Mouse (Mus musculus) stomach, embryonic 16.5 days (tissue): ENCODE results near the gene Fus. TPM values are rescaled to one million over a fixed set of nuclear protein-coding genes. Genes with fewer than 3 reads are reported as not detected.

ENCODE experiments used
- ATAC-seq: fragments of 200-750 bp; cut with Nextera tagmentation; 2 replicates; pipeline ENCODE4 v1.8.0; 2017; ENCODE audit warnings: moderate number of reproducible peaks, moderate TSS enrichment; ENCODE audit not compliant: insufficient read depth, low FRiP score
- H3K27ac ChIP-seq: fragments of 300-500 bp; sonication (generic); 2 replicates; pipeline ENCODE4 v1.5.1; 2014; ENCODE audit warnings: low read length
- H3K27me3 ChIP-seq: fragments of 300-500 bp; sonication (generic); 2 replicates; pipeline ENCODE4 v1.6.1; 2014; ENCODE audit warnings: low read length, control low read depth, mixed read lengths; ENCODE audit not compliant: control insufficient read depth, insufficient read depth
- H3K36me3 ChIP-seq: fragments of 300-500 bp; sonication (generic); 2 replicates; pipeline ENCODE4 v1.6.1; 2014; ENCODE audit warnings: low read length; ENCODE audit not compliant: control insufficient read depth, insufficient read depth
- H3K4me1 ChIP-seq: fragments of 300-500 bp; sonication (generic); 2 replicates; pipeline ENCODE4 v1.6.1; 2014; ENCODE audit warnings: low read length, control low read depth, mixed read lengths; ENCODE audit not compliant: control insufficient read depth, insufficient read depth
- H3K4me2 ChIP-seq: fragments of 300-500 bp; sonication (generic); 2 replicates; pipeline ENCODE4 v1.6.1; 2014; ENCODE audit warnings: low read depth, low read length, mixed read lengths
- H3K4me3 ChIP-seq: fragments of 300-500 bp; sonication (generic); replicated peaks from 2 replicates; pipeline ENCODE4 v1.5.1; 2014; ENCODE audit warnings: mild to moderate bottlenecking, low read length
- H3K9ac ChIP-seq: fragments of 300-500 bp; sonication (generic); 2 replicates; pipeline ENCODE4 v1.6.1; 2014; ENCODE audit warnings: low read length
- H3K9me3 ChIP-seq: fragments of 300-500 bp; sonication (generic); replicated peaks from 2 replicates; pipeline ENCODE4 v1.6.1; 2016; ENCODE audit warnings: low read length, control low read depth; ENCODE audit not compliant: control insufficient read depth
- WGBS: fragments of 180-500 bp; shearing (Covaris S2); extraction: QIAGEN DNeasy Blood & Tissue Kit; methylation state at CpG from one replicate; pipeline ENCODE4 v1.1.7; 2014; 5-methylcytosine and 5-hydroxymethylcytosine counted together
- polyA plus RNA-seq: library from polyadenylated mRNA; unstranded; fragments of >200 nt; fragmentation: Nextera tagmentation; extraction: Ambion mirVana; gene quantifications from 2 replicates; pipeline ENCODE4 v1.2.1, GENCODE M21; 2015

Gene Fus
- polyA plus RNA-seq, 1 experiment from 2014 or later = 234 TPM

DNA sequence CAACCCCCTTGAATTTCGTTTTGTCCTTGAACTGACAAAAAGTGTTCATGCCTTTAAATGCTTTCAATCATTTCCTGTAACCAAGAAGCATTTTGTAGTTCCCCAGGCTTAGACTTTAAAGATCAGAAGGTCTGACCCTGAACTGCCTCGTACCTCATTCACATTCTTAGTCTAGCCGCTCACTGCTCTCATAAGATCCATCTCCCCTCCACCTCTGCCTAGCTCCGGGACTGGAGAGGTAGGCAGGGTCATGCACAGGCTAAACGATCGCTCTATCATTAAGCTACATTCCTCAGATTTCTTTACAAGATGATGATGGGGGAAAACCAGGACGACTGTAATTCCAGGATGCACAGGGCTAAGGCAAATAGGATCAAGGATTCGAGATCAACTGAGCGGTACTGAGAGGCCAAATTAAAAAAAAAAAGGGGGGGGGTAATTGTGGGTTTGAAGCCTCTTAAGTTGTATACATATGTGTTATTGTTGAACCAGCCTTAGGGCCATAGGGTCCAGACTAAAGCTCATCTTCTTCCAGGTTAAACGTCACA lies 812 bp upstream of the Fus start:
- peaks cover 16% of the 10 kb centered on the region for H3K4me1 ChIP-seq
- H3K4me2 ChIP-seq = peak overlapping the region; percentile 56
- peak overlapping the region; percentile 94 for H3K4me3 ChIP-seq
- peak overlapping the region; percentile 94 for H3K27ac ChIP-seq
- no peaks in the 10 kb centered on the region for H3K27me3 ChIP-seq
- no peaks in the 10 kb centered on the region for H3K9me3 ChIP-seq
- 6% methylated on average over 10 of the region's 10 CpGs for WGBS
- no peak; the same call in 1 of the 2 replicates for ATAC-seq
- H3K9ac ChIP-seq = peak overlapping the region; percentile 98
- H3K36me3 ChIP-seq = peaks cover 7% of the 10 kb centered on the region

DNA sequence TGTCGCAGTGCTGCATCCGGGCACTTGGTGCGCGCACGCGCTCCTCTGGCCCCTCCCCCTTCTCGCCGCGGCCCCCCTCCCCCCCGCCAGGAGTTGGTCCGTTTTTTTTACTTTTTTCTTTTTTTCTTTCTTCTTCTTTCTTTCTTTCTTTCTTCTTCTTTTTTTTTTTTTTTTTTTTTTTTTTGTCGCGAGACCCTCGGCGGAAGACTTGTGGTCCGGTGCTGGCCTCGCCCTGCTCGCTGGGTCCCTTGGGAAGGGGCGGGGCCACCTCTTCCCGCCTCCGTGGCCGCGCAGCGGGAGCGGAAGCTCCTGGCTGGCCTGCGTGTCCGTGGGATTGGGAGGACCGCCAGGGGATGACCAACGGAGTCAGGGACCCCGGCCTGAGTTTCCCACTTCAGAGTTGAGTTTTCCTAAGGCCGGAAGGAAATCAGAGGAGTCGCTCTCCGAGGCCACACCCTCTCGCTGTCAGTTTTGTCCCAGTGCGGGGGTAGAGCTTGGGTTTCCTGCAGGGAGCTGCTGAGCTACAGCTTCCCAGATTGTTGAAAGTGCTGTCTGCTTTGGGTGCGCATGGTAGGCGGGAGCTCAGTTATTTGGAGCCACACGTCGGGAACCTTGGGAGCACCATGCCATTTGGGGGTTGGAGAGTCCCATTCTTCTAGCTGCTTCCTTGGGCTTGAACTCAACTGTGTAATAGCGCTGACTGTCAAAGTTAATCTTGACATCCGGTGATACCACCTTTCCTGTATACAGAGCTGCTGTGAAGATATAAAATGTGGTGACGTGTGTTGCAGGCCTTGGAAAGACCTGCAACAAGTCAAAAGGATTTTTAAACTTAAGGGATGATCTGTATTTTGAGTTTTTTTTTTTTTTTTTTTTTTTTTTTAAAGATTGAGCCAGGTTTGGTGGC lies 918 bp downstream of the Fus start:
- WGBS = under 1% methylated on average over 42 of the region's 42 CpGs

DNA sequence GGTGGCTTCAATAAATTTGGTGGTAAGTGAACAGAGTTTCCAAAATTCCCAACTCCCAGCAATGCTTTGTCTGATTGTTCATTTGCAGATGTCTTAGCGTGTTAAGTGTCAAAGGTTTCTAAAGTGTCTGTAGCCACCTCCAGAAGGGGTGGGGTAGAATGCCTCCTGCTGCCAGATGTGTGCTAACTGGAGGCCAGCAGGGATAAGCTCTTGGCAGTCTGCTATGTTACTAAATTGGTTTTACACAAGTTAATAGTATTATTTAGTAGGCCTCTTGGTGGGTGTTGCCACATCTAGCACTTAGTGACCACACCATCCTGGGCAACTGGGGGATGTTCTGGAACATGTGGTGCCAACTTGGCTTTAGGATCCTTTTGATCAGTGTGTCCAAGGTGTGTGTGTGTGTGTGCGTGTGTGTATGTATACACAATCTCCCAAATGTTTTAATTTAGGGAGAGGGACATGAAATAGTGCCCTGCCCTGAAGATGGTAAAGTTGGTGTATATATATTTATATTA lies 7.2 kb downstream of the Fus start:
- no peak overlapping the region for H3K4me2 ChIP-seq
- peaks cover 11% of the 10 kb centered on the region for H3K4me1 ChIP-seq
- no peak for ATAC-seq
- H3K9me3 ChIP-seq = no peaks in the 10 kb centered on the region
- H3K9ac ChIP-seq = no peak overlapping the region
- H3K36me3 ChIP-seq = peaks cover 61% of the 10 kb centered on the region
- no peaks in the 10 kb centered on the region for H3K27me3 ChIP-seq
- H3K4me3 ChIP-seq = no peak overlapping the region
- H3K27ac ChIP-seq = no peak overlapping the region
- 86% methylated on average over 2 of the region's 2 CpGs for WGBS

More for the DNA sequence above, 918 bp downstream of the Fus start:
- peak overlapping the region; percentile 98 for H3K9ac ChIP-seq
- peak overlapping the region; percentile 94 for H3K4me3 ChIP-seq
- no peaks in the 10 kb centered on the region for H3K27me3 ChIP-seq
- H3K9me3 ChIP-seq = no peaks in the 10 kb centered on the region
- peak overlapping the region; percentile 94 for H3K27ac ChIP-seq
- H3K4me2 ChIP-seq = peak overlapping the region; percentile 82
- ATAC-seq = peak; percentile 49; the same call in 1 of the 2 replicates
- peaks cover 21% of the 10 kb centered on the region for H3K36me3 ChIP-seq
- H3K4me1 ChIP-seq = peaks cover 16% of the 10 kb centered on the region

DNA sequence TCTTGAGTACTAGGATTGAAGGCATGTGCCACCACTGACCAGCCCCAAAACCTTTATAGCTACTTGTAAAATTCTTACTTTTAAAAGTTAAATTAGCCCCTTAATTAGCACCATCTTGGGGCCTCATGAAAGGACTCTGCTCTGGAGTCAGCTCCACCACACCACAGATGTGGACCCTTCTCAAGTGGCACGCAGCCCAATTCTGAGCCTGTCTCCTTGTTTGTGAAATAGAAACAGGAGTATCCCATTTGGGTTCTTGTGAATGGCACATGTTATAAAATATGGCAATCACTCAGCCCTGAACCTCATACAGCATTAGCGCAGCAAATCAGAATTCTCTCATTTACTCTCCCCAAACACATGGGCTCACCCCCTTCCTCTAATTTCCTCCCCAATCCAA lies 11.6 kb downstream of the Fus start:
- no peak overlapping the region for H3K9ac ChIP-seq
- peaks cover 70% of the 10 kb centered on the region for H3K36me3 ChIP-seq
- no peaks in the 10 kb centered on the region for H3K27me3 ChIP-seq
- no peak overlapping the region for H3K4me2 ChIP-seq
- H3K27ac ChIP-seq = no peak overlapping the region
- H3K4me3 ChIP-seq = no peak overlapping the region
- H3K4me1 ChIP-seq = 0 out of 2 replicates have a peak, but pooled peaks cover 4% of the 10 kb centered on the region
- no peak for ATAC-seq
- 96% methylated on average over 2 of the region's 2 CpGs for WGBS
- H3K9me3 ChIP-seq = no peaks in the 10 kb centered on the region

DNA sequence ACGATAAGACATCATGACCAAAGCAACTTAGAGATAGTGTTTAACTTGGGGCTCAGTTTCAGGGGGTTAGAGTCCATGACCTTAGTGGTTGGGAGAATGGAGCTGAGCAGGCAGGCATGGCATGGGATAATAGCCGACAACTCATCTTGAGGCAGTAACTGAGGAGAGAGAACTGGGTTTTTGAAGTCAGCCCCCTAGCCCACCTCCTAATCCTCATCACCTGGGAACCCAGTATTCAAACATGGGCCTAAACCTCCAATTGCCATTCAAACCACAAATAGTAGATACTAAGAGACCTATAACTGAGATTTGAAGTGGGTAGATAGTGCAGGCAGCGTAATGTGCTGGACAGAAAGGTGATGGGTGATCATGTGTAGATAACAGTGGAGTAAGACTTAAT lies 13.3 kb downstream of the Fus start:
- Histone ChIP-seq H3K9ac (no peak overlapping the region), H3K9me3 (no peaks in the 10 kb centered on the region), H3K4me1 (no peaks in the 10 kb centered on the region), H3K27ac (no peak overlapping the region), H3K4me2 (no peak overlapping the region), H3K27me3 (no peaks in the 10 kb centered on the region), H3K36me3 (peaks cover 64% of the 10 kb centered on the region), H3K4me3 (no peak overlapping the region)
- ATAC-seq = no peak
- 90% methylated on average over 3 of the region's 3 CpGs for WGBS

DNA sequence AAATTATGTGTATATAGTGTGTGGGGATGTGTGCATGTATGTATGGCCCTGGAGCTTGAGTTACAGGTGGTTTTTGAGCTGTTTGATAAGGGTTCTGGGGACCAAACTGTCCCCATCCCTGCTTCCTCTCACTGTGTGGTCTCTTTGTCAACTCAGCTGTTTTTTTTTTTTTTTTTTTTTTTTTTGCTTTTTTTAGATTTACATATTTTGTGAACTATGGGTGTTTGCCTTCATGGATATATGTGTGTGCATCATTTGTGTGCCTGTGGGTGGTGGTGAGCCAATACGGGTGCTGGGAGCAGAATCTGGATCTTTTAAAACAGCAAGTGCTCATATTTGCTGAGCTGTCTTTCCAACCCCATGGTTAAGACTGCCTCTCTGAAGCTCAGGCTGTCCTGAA lies 21.6 kb downstream of the Fus start:
- Histone ChIP-seq H3K9me3 (no peaks in the 10 kb centered on the region), H3K36me3 (peaks cover 35% of the 10 kb centered on the region), H3K4me1 (peaks cover 5% of the 10 kb centered on the region; the same call in 1 of the 2 replicates), H3K27me3 (no peaks in the 10 kb centered on the region), H3K4me3 (no peak overlapping the region), H3K9ac (no peak overlapping the region), H3K27ac (no peak overlapping the region), H3K4me2 (no peak overlapping the region)
- ATAC-seq = no peak
- WGBS = 71% methylated on average over 1 of the region's 1 CpGs

DNA sequence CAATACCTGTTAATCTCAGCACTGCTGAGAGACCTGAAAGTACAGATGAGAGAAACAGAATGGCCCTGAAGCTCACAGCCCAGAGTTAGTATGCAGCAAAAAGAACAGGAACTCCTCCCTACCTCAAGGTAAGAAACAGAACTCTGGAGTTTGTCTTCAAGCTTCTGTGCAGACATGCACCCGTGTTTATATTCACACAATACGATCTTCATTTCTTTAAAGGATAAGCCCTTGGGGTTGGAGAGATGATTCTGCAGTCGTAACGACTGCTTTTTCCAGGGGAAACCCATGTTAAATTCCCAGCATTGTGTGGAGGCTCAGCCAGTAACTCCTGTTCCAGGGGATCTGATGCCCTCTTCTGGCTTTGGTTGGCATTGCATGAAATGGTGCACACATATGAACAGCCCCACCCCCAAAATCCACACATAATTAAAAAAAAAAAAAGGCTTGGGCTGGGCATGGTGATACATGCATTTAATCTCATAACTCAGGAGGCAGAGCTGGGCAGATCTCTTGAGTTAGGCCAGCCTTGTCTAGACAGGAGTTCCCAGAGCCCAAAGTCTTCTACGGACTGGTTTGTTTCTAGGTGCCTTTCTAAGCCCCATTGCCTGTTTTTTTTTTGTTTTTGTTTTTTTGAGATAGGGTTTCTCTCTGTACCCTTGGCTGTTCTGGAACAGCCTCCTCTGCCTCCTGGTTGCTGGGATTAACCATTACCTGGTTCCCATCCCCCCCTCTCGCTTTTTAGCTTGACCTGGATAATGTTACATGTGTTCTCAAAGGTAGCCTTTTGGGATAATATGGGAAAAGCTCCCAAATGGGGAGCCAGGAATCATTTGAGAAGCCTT lies 24.6 kb downstream of the Fus start:
- WGBS = 43% methylated on average over 6 of the region's 6 CpGs
- H3K36me3 ChIP-seq = peaks cover 16% of the 10 kb centered on the region; the same call in 1 of the 2 replicates
- ATAC-seq = peak; percentile 37; the same call in 1 of the 2 replicates
- H3K9me3 ChIP-seq = no peaks in the 10 kb centered on the region
- peak overlapping the region; percentile 49 for H3K4me3 ChIP-seq
- peak overlapping the region; percentile 51 for H3K4me2 ChIP-seq
- H3K9ac ChIP-seq = no peak overlapping the region
- peaks cover 9% of the 10 kb centered on the region; the same call in 1 of the 2 replicates for H3K4me1 ChIP-seq
- no peaks in the 10 kb centered on the region for H3K27me3 ChIP-seq
- peak overlapping the region; percentile 88 for H3K27ac ChIP-seq

DNA sequence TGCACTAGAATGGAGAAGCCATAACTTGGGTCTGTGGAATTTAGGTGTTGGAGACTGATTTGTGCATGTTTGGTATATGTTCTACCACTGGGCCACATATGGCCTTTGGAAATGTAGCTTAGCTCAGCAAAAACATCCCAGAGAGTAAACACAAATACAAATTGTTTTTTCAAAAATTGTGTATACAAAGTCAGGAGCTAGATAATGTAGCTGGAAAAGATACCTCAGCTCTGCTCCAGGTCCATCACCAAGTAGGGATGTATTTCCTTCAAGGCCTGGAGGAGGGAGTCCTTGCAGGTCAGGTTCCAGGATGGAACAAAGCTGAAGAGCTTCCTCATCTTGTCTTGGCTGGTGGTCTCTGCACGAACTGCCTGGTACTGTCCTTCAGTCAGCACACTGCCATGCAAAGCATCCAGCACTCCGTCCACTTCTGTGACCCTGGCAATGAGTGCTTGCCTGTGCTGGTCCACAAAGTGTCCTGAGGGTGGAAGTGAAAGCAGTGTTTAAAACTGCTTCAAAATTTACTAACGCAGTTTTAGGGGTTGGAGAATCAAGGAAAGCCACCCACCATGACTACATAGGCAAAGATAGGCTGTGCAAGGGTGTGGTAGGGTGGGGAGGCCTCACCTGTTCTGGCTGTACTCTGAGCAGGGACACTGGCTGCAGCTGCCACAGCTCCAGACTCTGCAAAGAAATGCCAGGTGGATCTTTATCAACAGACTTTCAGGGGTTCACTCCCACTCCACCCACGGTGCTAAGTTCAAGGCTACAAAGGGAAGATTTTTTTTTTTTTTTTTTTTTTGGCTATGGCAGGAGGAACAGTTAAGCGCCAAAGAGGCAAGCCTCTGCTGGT lies 25.5 kb downstream of the Fus start:
- ATAC-seq = peak; percentile 60
- WGBS = 35% methylated on average over 5 of the region's 5 CpGs

More for the DNA sequence above, 25.5 kb downstream of the Fus start:
- Histone ChIP-seq H3K27ac (peak overlapping the region; percentile 88), H3K27me3 (no peaks in the 10 kb centered on the region), H3K4me3 (peak overlapping the region; percentile 49), H3K36me3 (peaks cover 10% of the 10 kb centered on the region; the same call in 1 of the 2 replicates), H3K9ac (peak overlapping the region; percentile 68), H3K9me3 (no peaks in the 10 kb centered on the region), H3K4me1 (peaks cover 9% of the 10 kb centered on the region; the same call in 1 of the 2 replicates), H3K4me2 (peak overlapping the region; percentile 51)
